Mouse (Mus musculus): Measurements from ENCODE around the gene Cel. TPM values are rescaled to one million over a fixed set of nuclear protein-coding genes. Genes with fewer than 3 reads are reported as not detected.

Gene Cel
- polyA plus RNA-seq, 2 experiments: 0.19 to 0.39 TPM

DNA sequence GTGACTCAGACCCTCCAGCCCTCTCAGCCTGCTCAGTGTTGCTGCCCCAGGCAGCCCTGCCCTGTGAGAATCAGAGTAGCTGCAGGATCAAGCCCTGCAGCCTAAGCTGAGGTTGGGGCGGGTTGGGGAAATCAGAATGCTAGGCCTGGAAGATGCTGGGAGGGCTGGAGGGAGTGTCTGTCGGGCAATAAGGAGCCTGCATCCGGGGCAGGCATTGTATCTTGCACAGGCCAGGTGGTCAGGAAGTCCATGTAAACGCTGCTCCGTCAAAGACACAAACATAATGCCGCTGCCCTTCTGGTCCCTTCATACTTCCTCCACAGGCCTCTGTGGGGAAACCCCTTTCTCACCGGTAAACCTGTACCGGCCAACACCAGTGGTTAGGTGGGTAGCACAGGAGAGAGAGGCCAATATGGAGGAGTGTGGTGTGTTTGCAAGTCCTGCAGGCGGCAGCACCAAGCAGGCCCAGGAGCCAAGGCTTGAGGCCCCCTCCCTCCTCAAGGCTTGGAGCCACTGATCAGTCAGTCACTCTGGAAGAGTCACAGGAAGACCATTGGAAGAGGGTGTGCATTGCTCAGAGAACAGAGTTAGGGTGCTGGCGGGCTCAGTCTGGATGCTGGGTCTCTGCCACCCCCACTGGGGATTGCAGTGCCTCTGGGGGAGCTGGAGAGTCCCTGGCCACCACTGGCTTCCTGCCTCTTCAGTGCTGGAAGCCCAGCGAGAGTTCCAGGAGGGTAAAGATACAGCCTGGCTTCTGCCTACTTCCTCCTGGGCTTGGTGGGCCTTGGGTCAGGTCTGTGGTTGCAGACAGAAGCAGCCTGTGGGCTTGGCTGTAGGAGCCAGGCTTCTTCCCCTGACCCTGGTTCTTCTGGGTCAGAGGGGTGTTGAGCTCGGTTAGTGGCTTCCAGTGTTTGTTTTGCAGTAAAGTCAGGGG is 37.0 kb downstream of the Cel start:
- no peak for DNase-seq (ENCODE audit: low read depth in 3 of 3, low spot score in 3 of 3)

DNA sequence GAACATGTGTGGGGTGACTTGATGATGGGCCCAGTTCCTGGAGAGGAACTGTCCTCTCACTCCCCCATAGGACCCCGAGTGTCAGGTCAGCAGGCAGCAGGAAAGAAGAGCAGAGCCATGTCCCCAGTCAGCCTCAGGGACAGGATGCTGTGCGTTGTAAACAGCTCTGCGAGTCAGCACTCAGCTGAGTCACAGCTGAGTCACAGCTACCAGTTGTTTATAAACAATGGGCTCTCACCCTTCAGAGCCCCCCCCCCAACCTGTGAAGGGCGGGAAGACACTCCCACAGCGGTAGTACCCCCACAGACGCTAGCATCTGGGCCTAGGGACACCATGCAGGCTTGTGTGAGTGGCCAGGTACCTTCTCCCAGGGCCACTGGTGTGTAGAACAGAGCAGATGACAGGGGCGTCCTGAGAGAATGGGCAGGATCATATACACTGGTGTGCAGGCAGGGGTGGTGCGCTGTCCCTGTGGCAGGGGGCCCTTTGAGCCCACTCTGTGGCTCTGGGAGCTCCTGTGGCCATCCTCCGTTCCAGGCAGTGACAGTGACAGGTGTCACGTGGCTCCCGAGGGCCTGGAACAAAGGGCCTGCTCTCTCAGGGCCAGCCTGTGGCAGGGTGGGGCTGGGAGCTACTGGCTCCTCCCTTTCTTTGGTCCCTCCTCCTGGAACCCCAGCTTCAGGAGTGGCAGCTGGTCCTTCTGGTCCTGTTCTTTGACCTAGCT is 37.8 kb downstream of the Cel start:
- no peak overlapping the region for H3K27ac ChIP-seq
- no peak overlapping the region for H3K4me2 ChIP-seq (ENCODE audit: low read depth)
- 30% methylated on average over 11 of the region's 11 CpGs for WGBS (ENCODE audit: insufficient replicate concordance)
- DNase-seq (ENCODE audit: low read depth in 3 of 3, low spot score in 3 of 3): no peak
- peak; percentile 64 for ATAC-seq (ENCODE audit: insufficient read depth)
- H3K27me3 ChIP-seq (ENCODE audit: control insufficient read depth, insufficient read depth, low read length): no peaks in the 10 kb centered on the region
- H3K9me3 ChIP-seq (ENCODE audit: control insufficient read depth, low read length): no peaks in the 10 kb centered on the region
- no peaks in the 10 kb centered on the region for H3K36me3 ChIP-seq (replicated peaks; ENCODE audit: control insufficient read depth, insufficient read depth, low read depth)
- TF ChIP-seq CTCF (IDR thresholded peaks at IDR 0.05; ENCODE audit: low read depth): no peak
- no peak for TF ChIP-seq EP300 (IDR thresholded peaks at IDR 0.05; ENCODE audit: low read depth)
- H3K4me1 ChIP-seq (replicated peaks; ENCODE audit: control insufficient read depth in 2 of 2, insufficient read depth in 2 of 2, low read length in 1 of 2): peaks cover 0 to 3% of the 10 kb centered on the region in 2 experiments; a peak in 1 of 4 replicates
- no peak overlapping the region for H3K9ac ChIP-seq (replicated peaks)
- no peak overlapping the region for H3K4me3 ChIP-seq (ENCODE audit: insufficient read depth in 1 of 2, low read depth in 2 of 2, low read length in 2 of 2)

More for the DNA sequence above, 37.0 kb downstream of the Cel start:
- Histone ChIP-seq H3K4me3 (ENCODE audit: insufficient read depth in 1 of 2, low read depth in 2 of 2, low read length in 2 of 2) (no peak overlapping the region), H3K27me3 (ENCODE audit: control insufficient read depth, insufficient read depth, low read length) (no peaks in the 10 kb centered on the region), H3K4me1 (replicated peaks; ENCODE audit: control insufficient read depth in 2 of 2, insufficient read depth in 2 of 2, low read length in 1 of 2) (peaks cover 0 to 3% of the 10 kb centered on the region in 2 experiments; a peak in 1 of 4 replicates), H3K9ac (replicated peaks) (no peak overlapping the region), H3K27ac (no peak overlapping the region), H3K9me3 (ENCODE audit: control insufficient read depth, low read length) (no peaks in the 10 kb centered on the region), H3K4me2 (ENCODE audit: low read depth) (no peak overlapping the region), H3K36me3 (replicated peaks; ENCODE audit: control insufficient read depth, insufficient read depth, low read depth) (no peaks in the 10 kb centered on the region)
- ATAC-seq (ENCODE audit: insufficient read depth): no peak
- peak; percentile 47; the same call in 1 of the 2 replicates for TF ChIP-seq CTCF (IDR thresholded peaks at IDR 0.05; ENCODE audit: low read depth)
- TF ChIP-seq EP300 (IDR thresholded peaks at IDR 0.05; ENCODE audit: low read depth): no peak
- WGBS (ENCODE audit: insufficient replicate concordance): 21% methylated on average over 12 of the region's 12 CpGs

DNA sequence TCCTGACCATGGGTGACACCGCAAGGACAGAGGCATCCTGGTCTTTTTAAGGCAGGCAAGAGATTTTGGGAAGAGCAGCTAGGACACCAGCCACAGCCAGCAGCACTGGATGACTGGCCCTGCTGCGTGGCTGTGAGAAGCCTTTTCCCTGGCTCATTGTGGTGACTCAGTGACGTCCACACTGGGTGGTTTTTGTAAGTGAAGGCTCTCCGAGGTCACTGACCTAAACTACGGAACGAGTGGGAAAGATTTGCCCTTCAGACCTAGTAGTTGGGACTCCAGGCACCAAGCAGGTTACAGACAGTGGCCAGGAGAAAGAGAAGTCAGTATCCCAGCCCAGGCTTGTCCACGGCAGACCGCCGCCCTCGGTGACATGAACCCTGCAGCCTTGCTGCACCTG is 38.8 kb downstream of the Cel start:
- ATAC-seq (ENCODE audit: insufficient read depth) (no peak), DNase-seq (ENCODE audit: low read depth in 3 of 3, low spot score in 3 of 3) (no peak)
- H3K36me3 ChIP-seq (replicated peaks; ENCODE audit: control insufficient read depth, insufficient read depth, low read depth): no peaks in the 10 kb centered on the region
- no peaks in the 10 kb centered on the region for H3K27me3 ChIP-seq (ENCODE audit: control insufficient read depth, insufficient read depth, low read length)
- no peak overlapping the region for H3K4me3 ChIP-seq (ENCODE audit: insufficient read depth in 1 of 2, low read depth in 2 of 2, low read length in 2 of 2)
- H3K9me3 ChIP-seq (ENCODE audit: control insufficient read depth, low read length): no peaks in the 10 kb centered on the region
- WGBS (ENCODE audit: insufficient replicate concordance): 69% methylated on average over 10 of the region's 10 CpGs
- H3K27ac ChIP-seq: no peak overlapping the region
- TF ChIP-seq EP300 (IDR thresholded peaks at IDR 0.05; ENCODE audit: low read depth) (no peak), CTCF (IDR thresholded peaks at IDR 0.05; ENCODE audit: low read depth) (no peak)
- H3K4me2 ChIP-seq (ENCODE audit: low read depth): no peak overlapping the region
- H3K4me1 ChIP-seq (replicated peaks; ENCODE audit: control insufficient read depth in 2 of 2, insufficient read depth in 2 of 2, low read length in 1 of 2): peaks cover 0 to 3% of the 10 kb centered on the region in 2 experiments; a peak in 1 of 4 replicates
- H3K9ac ChIP-seq (replicated peaks): no peak overlapping the region

DNA sequence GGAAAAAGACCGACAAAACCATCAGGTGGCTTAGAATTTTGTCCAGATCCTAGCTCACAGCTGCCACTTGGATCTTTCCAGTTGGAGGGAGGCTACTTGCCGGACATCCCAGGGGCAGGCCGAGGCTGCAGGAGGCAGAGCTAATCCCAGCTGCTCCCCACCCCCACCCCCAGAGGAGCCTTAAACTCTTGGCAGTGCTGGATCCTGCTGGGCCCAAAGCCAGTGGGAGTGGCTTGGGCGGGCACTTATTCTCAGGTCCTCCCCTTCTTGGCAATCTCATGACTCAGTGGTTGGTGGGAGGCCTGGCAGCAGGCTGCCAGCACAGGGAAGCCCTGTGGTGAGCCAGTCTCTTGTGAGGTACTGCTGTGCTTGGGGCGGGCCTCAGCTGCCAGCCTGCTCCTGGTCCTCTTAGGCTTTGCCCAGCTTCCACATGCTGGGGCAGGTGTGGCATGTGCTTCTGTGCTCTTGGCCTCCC is 39.5 kb downstream of the Cel start:
- Histone ChIP-seq H3K4me1 (replicated peaks; ENCODE audit: control insufficient read depth in 2 of 2, insufficient read depth in 2 of 2, low read length in 1 of 2) (peaks cover 0 to 3% of the 10 kb centered on the region in 2 experiments; a peak in 1 of 4 replicates), H3K9ac (replicated peaks) (no peak overlapping the region), H3K9me3 (ENCODE audit: control insufficient read depth, low read length) (no peaks in the 10 kb centered on the region), H3K27me3 (ENCODE audit: control insufficient read depth, insufficient read depth, low read length) (no peaks in the 10 kb centered on the region), H3K36me3 (replicated peaks; ENCODE audit: control insufficient read depth, insufficient read depth, low read depth) (no peaks in the 10 kb centered on the region), H3K4me2 (ENCODE audit: low read depth) (no peak overlapping the region), H3K27ac (no peak overlapping the region), H3K4me3 (ENCODE audit: insufficient read depth in 1 of 2, low read depth in 2 of 2, low read length in 2 of 2) (no peak overlapping the region)
- WGBS (ENCODE audit: insufficient replicate concordance): 42% methylated on average over 5 of the region's 5 CpGs
- TF ChIP-seq CTCF (IDR thresholded peaks at IDR 0.05; ENCODE audit: low read depth) (no peak), EP300 (IDR thresholded peaks at IDR 0.05; ENCODE audit: low read depth) (no peak)
- ATAC-seq (ENCODE audit: insufficient read depth): 0 out of 2 replicates have a peak, but pooled peaks have one; percentile 29
- DNase-seq (ENCODE audit: low read depth in 3 of 3, low spot score in 3 of 3): no peak

Measured in liver, embryonic 14.5 days (tissue).